Mouse (Mus musculus): ENCODE measurements around the gene Txnip.
"Not testable (repeated sequence)": the region's sequence is repeated elsewhere in the genome, so short reads cannot be mapped to it uniquely, and the experiment has no call there.

DNA sequence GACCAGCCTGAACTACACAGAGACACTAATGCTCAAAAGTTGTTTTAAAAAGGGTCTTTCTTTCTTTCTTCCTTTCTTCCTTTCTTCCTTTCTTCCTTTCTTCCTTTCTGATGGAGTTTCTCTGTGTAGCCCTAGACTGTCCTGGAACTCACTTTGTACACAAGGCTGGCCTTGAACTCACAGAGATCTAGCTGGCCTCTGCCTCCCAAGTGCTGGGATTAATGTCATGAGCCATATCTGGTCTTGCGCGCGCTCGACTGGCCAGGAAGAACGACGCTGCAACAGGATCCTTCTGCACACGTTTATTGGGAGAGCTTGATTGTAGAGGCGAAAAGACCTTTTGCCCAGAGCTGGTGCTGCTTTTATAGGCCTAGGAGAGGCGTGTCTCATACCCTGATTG, 49.8 kb upstream of the Txnip start:
- TF ChIP-seq CTCF (IDR thresholded peaks at IDR 0.05; ENCODE audit: extremely low read depth, insufficient read depth, insufficient read length, insufficient replicate concordance); POLR2A (IDR thresholded peaks at IDR 0.05; ENCODE audit: low read depth, low read length): not testable (repeated sequence)

Data from spleen, adult 2 months (tissue).